Mouse (Mus musculus) R1 (cell line): ENCODE results near the gene Ncapd2.

Source experiments
- DNase-seq: peaks from one replicate; pipeline ENCODE4 v3.0.0-alpha.2; 2018; ENCODE audit warnings: low read depth, low spot score

Gene Ncapd2

DNA sequence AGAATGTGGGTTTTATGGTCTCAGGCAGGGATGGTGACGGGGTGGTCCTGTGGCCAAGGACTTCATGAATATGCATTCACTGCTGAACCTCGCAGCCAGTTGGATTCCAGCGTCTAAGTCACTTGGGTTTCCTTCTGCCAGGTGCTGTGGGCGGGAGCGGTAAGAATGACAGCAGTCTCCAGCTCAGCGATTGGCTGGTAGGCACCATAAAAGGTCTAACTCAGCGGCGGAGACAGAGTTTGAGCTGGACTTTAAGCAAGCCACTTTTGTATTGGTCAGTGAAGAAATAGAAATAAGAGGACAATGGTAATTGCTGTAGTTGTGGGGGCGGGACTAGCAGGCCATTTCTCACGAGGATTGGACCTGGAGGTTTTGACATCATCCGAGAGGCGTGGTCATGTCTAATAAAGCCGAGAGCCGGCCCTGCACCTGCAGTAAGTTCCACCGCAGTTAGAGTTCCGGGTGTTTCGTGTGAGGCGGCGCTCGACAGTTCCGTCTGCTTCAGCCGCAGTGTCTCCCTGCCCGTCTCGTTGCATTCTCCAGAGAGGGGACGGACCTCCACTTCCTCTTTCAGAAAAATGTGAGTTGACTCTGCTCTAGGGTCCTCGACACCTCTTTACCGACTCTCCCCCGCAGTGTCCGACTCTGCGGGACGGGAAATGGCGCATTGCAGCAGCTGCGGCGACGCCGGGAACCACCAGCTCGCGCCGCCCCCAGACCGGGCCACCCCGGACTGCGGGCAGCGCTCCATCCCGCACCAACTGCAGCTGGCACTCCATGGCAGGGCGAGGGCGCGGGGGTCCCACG lies 23.9 kb upstream of the Ncapd2 start, which contains the start of gene Vamp1:
Gene Vamp1, plus strand, starts transcription at position 404 of the 807 bp plus-strand sequence.
- peak; percentile 99 for DNase-seq

GRCm38 (mm10) chr6:125213715-125214114 lies 22.2 kb upstream of the Ncapd2 start:
- DNase-seq: no peak

- DNase-seq: no peak
Observed at GRCm38 (mm10) chr6:125213129-125213528, 21.6 kb upstream of the Ncapd2 start.

DNA sequence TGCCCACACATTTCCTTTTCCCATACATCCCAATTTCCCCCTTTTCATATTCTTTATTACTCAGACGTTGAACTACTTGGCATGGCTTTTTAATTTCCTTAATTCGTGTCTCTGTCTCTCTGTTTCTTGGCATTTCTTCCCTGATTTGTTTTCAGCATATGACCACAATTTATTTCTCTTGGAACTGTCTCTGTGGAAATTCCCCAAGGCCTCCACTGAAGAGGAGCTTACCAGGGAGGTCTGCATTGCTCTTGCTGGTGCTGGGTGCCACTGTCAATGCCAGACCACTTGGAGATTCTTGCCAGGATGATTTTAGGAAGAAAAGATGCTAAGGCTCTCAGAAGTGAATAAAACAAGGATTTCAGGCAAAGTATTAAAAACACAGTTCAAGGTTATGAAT lies 21.1 kb upstream of the Ncapd2 start:
- no peak for DNase-seq

DNA sequence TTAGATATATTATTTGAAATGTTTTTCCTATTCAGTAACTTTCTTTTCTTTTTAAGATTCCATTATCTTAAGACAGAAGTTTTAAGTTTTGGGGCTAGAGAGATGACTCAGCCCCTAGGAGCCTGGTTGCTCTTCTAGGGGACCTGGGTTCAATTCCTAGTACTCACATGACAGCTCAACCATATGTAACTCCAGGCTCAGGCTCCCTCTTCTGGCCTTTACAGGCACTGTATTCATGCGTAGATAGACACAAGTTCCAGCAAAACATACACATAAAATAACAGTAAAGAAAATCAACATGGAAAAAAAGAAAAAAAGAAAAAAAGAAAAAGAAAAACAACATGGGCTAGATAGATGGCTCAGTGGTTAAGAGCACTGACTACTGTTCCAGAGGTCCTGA lies 18.9 kb upstream of the Ncapd2 start:
- peak; percentile 65 for DNase-seq

DNA sequence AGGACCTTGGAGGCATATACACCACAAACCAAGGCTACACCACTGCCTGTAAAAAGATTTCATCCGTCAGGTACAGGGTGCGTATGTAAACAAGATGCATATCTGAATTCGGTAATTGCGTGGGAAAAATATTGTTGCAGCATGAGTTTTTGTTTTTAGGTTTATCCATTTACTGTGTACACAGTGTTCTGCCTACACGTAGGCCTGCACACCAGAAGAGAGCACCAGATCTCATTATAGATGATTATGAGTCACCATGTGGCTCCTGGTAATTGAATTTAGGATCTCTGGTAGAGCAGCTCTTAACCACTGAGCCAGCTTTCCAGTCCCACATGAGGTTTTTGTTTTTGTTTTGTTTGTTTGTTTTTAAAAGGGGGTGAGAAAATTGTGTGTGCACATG lies 5.7 kb upstream of the Ncapd2 start:
- no peak for DNase-seq

DNA sequence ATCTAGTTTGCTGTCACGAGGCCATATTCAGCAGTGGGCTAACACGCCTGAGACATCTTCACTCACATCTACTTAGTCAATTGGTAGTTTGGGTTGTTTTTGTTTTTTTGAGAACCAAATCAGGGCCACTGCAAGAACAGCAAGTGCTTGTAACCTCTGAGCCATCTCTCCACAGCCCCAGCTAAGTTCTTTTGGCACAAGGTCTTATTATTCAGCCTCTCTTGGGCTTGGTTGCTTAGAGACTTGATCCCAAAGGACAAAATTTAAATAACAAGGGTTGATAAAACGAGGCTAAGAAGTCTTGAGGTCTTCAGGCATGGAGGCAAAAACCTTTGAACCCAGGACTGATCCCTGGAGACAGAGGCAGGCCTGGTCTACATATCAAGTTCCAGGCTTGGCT lies 4.8 kb upstream of the Ncapd2 start:
- DNase-seq: peak; percentile 92

DNA sequence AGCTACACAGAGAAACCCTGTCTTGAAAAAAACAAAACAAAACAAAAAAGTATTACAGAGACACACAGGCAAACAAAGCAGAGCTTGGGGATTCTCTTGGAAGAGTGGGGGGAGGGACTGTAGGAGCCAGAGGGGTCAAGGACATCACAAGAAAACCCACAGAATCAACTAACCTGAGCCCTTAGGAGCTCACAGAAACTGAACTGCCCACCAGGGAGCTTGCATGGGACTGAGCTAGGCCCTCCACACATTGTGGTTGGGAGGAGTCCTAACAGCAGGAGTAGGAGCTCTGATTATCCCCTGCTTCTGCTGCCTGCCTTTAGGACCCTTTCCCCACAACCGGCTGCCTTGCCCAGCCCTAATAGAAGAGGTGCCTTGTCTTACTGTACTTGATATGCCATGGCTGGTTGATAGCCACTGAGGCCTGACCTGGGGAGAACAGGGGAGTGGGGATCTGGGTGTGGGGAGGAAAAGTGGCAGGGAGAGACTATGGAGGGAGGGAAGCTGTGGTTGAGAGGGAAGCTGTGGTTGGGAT lies 4.1 kb upstream of the Ncapd2 start:
- peak; percentile 82 for DNase-seq

DNA sequence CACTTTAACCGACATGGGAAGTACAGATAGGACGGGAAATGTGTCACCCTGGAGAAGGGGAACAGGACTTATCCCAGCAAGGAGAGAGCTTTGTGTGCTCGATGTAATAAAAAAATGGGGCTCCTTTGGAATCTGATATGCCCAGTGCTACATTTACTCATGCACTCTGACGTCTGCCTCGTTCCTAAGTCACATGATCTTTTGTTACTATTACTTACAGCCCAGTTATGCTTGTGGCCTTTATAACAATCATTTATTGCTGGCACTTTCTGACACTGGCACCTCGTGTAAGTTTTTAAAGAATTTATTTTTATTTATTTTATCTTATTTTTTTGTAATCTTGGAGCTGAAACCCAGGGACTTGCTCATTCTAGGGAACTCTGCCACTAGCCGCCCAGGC lies 1.9 kb upstream of the Ncapd2 start:
- DNase-seq: no peak

DNA sequence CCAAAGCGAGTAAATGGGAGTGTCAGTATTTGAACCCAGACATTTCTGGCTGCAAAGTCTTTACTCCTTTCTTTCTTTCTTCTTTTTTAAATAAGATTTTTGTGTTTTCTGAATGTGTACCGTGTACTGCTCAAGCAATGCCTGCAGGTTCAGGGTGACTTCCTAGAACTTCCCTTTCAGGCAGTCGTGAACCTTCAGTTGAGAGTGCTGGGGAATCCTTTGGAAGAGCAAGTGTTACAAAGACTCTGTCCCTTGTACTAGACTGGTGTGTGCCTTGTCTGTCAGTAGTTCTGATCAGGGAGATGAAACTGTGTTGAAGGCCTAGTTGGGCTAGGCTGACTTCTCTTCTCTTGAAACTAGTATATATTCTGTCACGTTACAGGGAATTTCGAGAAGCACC lies 1.3 kb upstream of the Ncapd2 start:
- no peak for DNase-seq

GRCm38 (mm10) chr6:125192016-125192714 lies 664 bp upstream of the Ncapd2 start:
- DNase-seq: peak; percentile 98

GRCm38 (mm10) chr6:125190816-125191215 lies 685 bp downstream of the Ncapd2 start:
- DNase-seq: no peak

GRCm38 (mm10) chr6:125186203-125186602 lies 5.3 kb downstream of the Ncapd2 start:
- DNase-seq: no peak

GRCm38 (mm10) chr6:125182133-125182532 lies 9.4 kb downstream of the Ncapd2 start:
- DNase-seq: no peak

GRCm38 (mm10) chr6:125179601-125180000 lies 11.9 kb downstream of the Ncapd2 start:
- no peak for DNase-seq

GRCm38 (mm10) chr6:125175469-125175868 lies 16.0 kb downstream of the Ncapd2 start:
- DNase-seq: peak; percentile 27

GRCm38 (mm10) chr6:125173256-125173655 lies 18.2 kb downstream of the Ncapd2 start:
- DNase-seq: no peak

GRCm38 (mm10) chr6:125172474-125172873 lies 19.0 kb downstream of the Ncapd2 start:
- DNase-seq: peak; percentile 91

DNA sequence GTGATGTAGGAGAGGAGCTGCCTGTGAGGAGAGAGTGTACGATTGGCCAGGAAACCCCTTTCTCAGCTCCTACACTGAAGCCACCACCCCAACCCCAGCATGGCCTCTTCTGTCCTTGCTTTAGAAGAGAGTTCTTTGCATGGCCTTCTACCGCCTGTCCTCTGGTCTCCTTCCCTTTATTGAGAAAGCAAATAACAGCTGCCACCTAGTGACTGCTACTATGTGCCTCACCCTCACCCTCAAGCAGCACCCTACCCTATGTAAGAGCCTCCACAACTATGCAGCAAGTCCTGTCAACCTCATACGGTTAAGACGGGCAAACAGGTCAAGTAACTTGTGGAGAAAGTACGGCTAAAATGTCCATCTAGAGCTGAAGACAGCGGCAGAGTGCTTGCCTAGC lies 21.3 kb downstream of the Ncapd2 start:
- DNase-seq: no peak

GRCm38 (mm10) chr6:125168086-125168485 lies 23.4 kb downstream of the Ncapd2 start:
- DNase-seq: no peak

DNA sequence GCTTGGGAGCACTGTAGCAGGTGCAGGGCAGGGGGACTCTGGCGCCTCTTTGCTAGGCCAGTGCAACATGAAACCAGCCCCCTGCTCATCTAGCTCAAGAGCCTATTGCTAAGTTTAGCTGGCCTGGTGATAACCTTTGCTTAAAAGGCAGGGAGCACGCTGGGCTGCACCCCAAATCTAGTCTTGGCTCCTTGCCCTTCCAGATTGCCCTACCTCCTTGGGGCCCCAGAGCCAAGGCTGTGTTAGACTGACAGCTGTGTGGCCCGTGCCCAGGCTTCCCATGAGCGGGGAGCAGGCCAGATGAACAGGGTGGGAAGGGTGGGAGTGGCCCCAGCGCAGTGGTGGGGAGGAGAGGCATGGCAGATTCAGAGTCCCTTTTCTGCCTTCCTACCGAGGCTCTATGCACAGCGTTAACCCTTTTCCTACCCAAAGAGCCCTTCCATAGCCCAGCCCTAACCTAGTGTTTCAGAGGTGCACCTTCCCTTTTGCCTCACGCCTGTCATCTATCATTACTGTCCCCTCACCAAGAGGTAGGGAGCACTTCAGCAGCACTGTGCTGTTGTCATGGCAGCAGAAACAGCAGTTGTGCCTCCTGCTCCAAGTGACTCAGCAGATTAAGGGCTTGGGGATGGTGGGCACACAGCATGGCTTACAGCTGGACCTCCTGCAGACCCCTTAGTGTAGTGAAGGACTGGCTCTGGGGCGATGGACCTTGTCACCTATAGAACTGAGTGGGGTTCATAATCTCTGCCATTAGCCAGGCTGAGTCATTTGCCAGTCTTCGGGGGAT lies 24.4 kb downstream of the Ncapd2 start:
- DNase-seq: peak; percentile 70
